Mouse (Mus musculus) granulocyte monocyte progenitor cell, adult 5-6 weeks (primary cell): ENCODE measurements around the gene Cacna2d4. TPM values are rescaled to one million over a fixed set of nuclear protein-coding genes. Genes with fewer than 3 reads are reported as not detected.

Experiments
- ATAC-seq: replicated peaks from 2 replicates; pipeline ENCODE4 v1.8.0; 2016; ENCODE audit warnings: mild to moderate bottlenecking, moderate TSS enrichment, inconsistent platforms; ENCODE audit not compliant: poor library complexity, severe bottlenecking
- total RNA-seq, 2 experiments: library from RNA; stranded (forward) in 1 of 2; stranded (reverse) in 1 of 2; fragments of 200-712, 200-1000 nt in 1 of 2; fragments of >200 nt in 1 of 2; fragmentation: Nextera tagmentation in 1 of 2; gene quantifications; 2 replicates each; pipeline ENCODE4 v1.2.3; 2014 to 2017

Cacna2d4 gene
- total RNA-seq, 2 experiments from 2014 or later = 0.10 TPM; not detected in 1

DNA sequence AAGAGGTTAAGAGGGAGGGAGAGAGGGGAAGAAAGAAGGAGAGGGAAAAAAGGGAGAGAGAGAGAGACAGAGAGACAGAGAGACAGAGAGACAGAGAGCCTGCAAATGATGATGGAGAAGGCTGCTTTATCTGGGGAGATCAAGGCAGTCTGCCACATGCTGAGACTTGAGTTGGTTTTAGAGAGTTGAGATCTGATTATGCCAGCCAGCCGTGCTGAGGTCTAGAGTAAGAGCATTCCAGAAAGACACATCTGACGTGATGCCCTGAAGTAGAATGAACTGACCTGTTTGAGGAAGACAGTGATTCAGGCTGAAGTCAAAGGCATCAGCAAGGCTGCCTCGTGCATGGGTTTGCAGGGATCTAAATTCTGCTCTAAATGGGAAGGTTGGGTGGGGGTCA, 97.5 kb downstream of the Cacna2d4 start:
- no peak for ATAC-seq

- ATAC-seq = peak; percentile 41
These were observed 99.8 kb downstream of the Cacna2d4 start for GRCm38 (mm10) chr6:119336124-119336523.

DNA sequence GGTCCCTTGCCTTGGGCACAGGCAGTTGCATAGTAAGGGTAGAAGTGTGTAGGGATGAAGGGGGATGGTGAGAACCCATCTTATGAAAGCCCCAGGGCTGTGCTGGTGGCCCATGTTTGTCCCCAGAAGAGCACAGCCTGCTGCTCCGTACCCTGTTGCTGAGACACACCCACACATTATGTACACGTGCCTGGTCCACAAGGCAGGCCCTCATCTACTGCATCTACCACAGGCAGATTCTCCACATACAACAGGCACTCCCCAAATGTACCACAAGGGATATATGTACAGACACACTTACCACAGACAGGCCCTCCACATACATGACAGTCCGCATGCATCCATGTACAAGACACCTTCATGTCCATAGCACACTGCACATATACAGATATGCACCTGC, 101.0 kb downstream of the Cacna2d4 start:
- no peak for ATAC-seq

DNA sequence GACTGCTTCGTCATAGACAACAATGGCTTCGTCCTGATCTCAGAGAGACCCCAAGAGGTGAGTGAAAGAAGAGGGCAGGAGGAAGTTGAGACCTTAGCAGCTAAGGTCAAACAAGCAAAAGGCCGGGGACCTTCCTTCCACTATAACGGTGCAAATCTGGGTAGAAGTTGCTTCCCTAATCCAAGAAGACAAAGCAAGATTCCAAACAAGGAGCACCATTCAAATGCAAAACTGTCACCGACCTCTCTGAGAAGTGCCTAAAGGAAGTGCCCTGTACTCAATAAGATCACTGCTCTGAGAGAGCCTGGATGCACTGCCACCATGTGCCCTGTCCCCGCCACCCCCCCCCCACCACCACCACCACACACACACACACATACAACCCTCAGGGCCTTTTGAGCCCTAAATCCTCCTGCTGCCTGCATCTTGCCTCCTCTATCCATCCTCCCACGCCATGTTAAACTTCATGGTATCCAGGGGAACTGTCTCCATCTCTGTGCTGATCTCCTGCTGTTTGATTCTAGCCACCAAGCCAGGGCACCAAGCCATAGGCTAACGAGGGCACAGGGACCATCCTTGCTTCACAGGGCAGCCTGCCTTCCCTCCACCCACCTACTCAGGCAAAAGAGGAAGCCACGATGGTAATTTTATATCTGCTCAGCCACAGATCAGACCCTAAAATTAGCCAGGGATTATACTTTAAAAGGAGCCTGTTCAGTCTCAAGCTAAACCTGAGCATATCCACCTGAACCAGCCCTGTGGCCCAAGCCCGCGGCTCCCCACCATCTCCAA, 102.0 kb downstream of the Cacna2d4 start:
- ATAC-seq = peak; percentile 57

- ATAC-seq = peak; percentile 35; the same call in 1 of the 2 replicates
These were observed 105.1 kb downstream of the Cacna2d4 start for GRCm38 (mm10) chr6:119341409-119341808.

DNA sequence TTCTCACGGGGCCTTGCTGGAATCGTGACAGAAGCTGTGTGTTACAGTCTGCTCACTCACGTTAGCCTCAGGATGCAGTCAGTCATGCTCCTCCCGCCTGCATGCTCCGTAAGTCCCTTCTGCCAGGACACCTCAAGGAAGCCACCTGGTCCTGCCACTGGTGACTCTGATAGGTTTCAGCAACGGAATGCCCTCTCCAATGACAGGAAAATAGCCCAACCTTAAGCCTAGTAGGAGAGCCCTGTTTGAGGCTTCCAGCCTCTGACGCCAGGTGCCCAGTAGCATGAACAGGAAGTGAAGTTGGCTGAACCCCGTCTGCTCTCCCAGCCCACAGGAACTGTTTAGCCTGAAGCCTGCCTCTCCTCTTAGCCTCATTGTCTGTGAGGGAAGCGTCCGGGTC, 109.9 kb downstream of the Cacna2d4 start:
- ATAC-seq = peak; percentile 64

- 0 out of 2 replicates have a peak, but pooled peaks have one; percentile 8 for ATAC-seq
These were observed 111.5 kb downstream of the Cacna2d4 start for GRCm38 (mm10) chr6:119347813-119348212.

DNA sequence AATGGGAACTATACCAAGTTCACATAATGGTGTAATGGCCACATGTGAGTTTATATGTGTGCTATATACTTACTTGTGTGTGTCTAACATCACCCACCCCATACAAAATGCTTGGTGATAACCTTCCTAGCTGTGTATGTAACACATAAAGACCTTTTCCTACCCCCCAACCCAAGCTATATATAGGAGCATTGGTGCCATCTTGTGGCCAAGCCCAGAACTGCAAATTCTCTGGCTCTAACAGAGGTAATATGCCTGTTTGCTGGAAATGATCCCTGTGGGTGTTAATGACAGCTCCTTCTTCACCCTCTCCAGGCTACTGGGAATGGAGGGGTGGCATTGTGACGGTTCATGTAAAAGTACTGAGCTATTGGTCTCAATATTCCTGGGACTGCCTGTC, 111.9 kb downstream of the Cacna2d4 start:
- peak; percentile 34; the same call in 1 of the 2 replicates for ATAC-seq

DNA sequence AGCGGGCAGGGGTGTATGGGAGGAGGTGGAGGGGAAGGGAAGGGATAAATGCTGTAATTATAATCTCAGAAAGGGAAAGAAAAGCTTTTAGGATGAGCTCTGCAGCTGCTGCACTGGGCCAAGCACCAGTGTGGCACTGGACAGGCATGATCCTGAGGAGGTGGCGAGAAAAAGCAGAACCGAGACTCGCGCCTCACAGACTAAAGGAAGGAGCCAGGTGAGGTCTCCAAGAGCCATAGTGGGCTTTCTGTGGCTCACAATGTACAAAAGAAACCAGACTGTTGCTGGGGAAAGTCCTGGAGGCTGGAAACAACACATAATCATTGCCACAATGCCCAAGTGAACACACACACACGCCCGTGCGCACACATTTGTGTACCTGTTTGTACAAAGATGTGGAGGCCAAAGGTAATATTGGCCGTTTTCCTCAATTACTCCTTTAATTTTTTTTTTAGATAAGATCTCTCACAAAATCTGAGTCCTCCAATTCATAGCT, 114.4 kb downstream of the Cacna2d4 start:
- no peak for ATAC-seq

GRCm38 (mm10) chr6:119351656-119352055, 115.3 kb downstream of the Cacna2d4 start:
- ATAC-seq = no peak

DNA sequence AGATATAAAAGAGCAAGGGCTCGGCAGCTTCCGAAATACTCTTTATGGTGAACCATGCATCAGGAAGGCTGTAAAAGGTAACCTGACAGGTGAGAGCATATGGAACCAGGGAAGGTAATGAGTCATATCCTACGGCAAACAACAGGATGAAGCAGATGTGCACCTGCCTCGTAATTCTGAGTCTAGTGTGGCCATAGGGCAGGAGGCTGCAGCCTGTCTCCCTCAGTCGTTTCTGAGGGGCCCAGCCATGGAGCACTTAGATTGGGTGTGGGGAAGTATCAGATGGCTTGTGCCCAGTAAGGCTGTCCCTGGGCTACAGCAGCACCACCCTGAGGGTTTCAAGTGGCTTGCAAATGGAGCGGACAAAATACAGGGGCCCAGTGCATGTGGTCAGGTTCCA, 116.2 kb downstream of the Cacna2d4 start:
- ATAC-seq = no peak

DNA sequence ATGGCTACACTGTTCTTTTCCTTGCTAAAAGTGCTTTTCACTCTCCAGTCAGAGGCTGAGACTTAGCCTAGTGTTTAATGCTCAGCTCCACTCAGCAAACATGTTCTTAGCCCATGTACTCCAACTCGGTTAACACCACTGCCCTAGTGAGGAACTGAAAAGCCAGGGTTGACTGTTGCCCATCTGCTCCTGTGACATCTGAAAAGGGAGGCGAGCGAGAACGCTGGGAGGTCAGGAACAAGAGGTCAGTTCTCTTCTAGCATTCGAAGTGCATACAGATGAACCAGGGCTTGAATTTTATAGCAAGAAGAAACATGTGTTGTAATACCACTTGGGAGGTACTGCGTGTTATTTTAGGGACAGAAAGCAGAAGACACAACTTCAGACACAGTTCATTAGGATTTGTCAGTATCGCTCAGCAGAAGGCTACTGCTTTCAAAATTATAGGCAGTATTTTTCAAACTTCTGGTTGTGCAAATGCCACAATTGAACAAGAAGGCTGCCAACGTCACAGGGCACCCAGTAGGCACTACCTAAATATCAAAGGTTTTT, 121.8 kb downstream of the Cacna2d4 start:
- no peak; the same call in 1 of the 2 replicates for ATAC-seq

- peak; percentile 72 for ATAC-seq
These were observed 123.9 kb downstream of the Cacna2d4 start for GRCm38 (mm10) chr6:119360250-119360649.

GRCm38 (mm10) chr6:119360925-119361702, 124.8 kb downstream of the Cacna2d4 start:
- ATAC-seq = no peak

GRCm38 (mm10) chr6:119363593-119363992, 127.3 kb downstream of the Cacna2d4 start:
- no peak for ATAC-seq

DNA sequence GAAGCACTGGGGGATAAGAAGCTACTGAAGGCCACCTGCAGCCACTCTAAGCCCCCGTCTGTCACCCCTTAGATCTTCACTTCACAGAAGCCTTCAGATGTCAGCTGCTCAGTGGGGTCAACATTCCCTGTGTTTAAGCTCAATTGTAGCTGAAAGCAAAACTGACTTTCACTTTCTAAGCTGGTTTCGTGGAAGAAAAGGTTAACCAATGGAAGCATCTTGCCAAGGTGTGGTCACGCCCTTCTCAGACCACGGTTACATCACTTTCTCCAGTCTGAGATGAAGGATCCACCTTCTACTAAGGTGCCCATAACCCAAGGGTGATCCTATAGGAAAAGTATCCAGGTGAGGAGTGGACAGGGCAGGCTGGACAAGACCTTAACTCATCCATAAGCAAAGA, 130.5 kb downstream of the Cacna2d4 start:
- peak; percentile 79 for ATAC-seq

DNA sequence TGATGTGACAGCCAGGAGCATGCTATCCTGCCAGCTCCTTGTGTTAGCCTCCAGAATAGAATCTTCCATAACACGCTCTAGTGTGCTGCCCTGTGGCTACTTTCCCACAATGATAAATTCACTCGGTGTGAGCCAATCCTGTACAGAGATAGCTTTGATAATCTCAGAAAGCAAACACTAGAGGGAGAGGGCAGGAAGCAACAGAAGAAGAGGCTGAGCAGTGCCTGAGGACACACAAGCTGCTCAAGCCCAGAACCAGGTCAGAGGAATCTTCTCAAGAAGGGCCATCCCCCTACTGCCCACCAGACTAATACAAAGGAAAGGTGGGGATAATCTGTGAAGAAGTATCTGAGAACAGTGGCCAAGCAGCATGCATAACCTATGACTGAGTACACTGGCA, 131.1 kb downstream of the Cacna2d4 start:
- peak; percentile 35 for ATAC-seq

DNA sequence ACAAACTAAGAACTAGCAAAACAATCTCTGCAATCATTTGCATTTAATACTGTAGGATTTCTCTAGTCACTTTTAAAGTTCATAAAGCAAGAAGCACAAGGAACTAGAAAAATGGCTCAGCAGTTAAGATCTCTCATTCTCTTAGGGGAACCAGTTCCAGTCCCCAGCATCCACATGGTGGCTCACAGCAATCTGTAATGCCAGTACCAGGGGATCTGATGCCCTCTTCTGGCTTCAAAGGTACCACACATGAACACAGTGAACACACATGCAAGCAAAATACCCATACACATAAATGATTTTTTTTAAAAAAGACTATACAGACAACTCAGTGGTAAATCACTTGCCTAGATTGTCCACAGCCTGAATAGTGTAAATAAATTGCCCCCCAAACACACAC, 135.3 kb downstream of the Cacna2d4 start:
- no peak for ATAC-seq

DNA sequence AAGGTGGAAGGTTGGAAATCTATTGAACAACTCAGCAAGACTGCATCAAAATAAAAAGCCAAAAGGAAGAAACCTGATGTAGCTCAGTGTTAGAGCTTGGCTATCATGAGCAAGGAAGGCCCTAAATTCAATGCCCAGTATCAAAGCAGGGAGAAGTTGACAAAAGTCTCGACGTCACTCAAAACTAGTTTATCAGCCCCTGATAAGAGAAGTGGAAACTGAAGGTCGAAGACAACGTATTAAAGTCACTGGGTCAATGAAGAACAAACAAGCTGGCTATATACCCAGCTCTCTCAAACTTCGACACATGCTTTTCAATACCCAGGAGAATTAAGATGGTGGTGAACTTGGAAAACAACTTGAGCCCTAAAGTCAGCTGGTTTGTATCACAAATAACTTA, 135.9 kb downstream of the Cacna2d4 start:
- no peak for ATAC-seq

GRCm38 (mm10) chr6:119373000-119373705, 136.8 kb downstream of the Cacna2d4 start:
- ATAC-seq = peak; percentile 59
